Mouse (Mus musculus): ENCODE measurements around the gene Astn2. TPM values are rescaled to one million over a fixed set of nuclear protein-coding genes. Genes with fewer than 3 reads are reported as not detected.

Gene Astn2
- total and polyA plus RNA-seq, 3 experiments: 0.50 to 0.90 (median 0.78) TPM

- intact Hi-C loops (cut with DNase I): no loop called here
These were observed 278.2 kb downstream of the Astn2 start for GRCm38 (mm10) chr4:66126181-66126580.

DNA sequence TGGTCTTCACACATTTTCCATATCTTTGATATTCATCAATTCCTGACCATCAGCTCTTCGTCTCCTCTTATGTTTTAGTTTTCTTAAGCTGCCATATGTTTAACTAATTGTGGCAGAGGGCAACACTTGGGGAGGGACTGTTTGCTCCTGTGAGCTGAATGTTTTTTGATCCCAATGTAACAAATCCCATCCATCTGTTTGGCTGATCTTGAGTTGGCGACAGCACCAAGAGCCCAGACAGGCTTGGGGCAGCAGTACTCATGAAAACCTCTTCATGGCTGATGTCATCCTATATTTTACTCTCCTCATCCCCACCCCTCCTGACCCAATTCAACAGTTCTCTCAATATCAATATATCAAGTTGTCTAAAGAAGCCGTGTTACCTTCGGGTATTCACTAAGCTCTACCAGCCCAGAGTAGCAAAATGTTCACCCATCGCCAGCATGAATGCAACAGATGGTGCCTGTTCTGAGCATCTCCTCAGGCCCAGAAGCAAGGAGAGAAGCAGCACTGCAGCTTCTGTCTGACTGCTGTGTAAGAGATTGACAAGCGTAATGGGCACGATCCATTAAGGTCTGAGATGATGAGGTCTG lies 281.5 kb downstream of the Astn2 start:
- no peak for DNase-seq
- Histone ChIP-seq H3K79me2 (replicated peaks; ENCODE audit: control insufficient read depth, insufficient read depth, low read length) (no peaks in the 10 kb centered on the region), H3K27me3 (ENCODE audit: control insufficient read depth, insufficient read depth, low read length) (no peaks in the 10 kb centered on the region), H3K4me1 (ENCODE audit: control insufficient read depth, insufficient read depth, low read length) (no peaks in the 10 kb centered on the region), H3K36me3 (ENCODE audit: control insufficient read depth, insufficient read depth, low read length) (no peaks in the 10 kb centered on the region), H3K27ac (no peak overlapping the region), H3K4me3 (no peak overlapping the region), H3K9ac (ENCODE audit: low read depth, low read length) (no peak overlapping the region)
- WGBS: 90% methylated on average over 7 of the region's 7 CpGs
- intact Hi-C loops (cut with DNase I): no loop called here
- no peak for TF ChIP-seq POLR2A (IDR thresholded peaks at IDR 0.05; ENCODE audit: insufficient read depth, low read depth, low read length)
- no peak for TF ChIP-seq CTCF (IDR thresholded peaks at IDR 0.05)
- TF ChIP-seq EP300 (IDR thresholded peaks at IDR 0.05; ENCODE audit: insufficient read depth, low read depth, low read length): no peak

More at GRCm38 (mm10) chr4:66126181-66126580, 278.2 kb downstream of the Astn2 start:
- Histone ChIP-seq H3K27ac (no peak overlapping the region), H3K79me2 (replicated peaks; ENCODE audit: control insufficient read depth, insufficient read depth, low read length) (no peaks in the 10 kb centered on the region), H3K27me3 (ENCODE audit: control insufficient read depth, insufficient read depth, low read length) (no peaks in the 10 kb centered on the region), H3K36me3 (ENCODE audit: control insufficient read depth, insufficient read depth, low read length) (no peaks in the 10 kb centered on the region), H3K4me1 (ENCODE audit: control insufficient read depth, insufficient read depth, low read length) (no peaks in the 10 kb centered on the region), H3K4me3 (no peak overlapping the region), H3K9ac (ENCODE audit: low read depth, low read length) (no peak overlapping the region)
- TF ChIP-seq CTCF (IDR thresholded peaks at IDR 0.05): no peak
- TF ChIP-seq POLR2A (IDR thresholded peaks at IDR 0.05; ENCODE audit: insufficient read depth, low read depth, low read length): no peak
- TF ChIP-seq EP300 (IDR thresholded peaks at IDR 0.05; ENCODE audit: insufficient read depth, low read depth, low read length): no peak
- DNase-seq: no peak
- WGBS: 86% methylated on average over 3 of the region's 3 CpGs

GRCm38 (mm10) chr4:66114243-66114642 lies 290.2 kb downstream of the Astn2 start:
- Histone ChIP-seq H3K36me3 (ENCODE audit: control insufficient read depth, insufficient read depth, low read length) (no peaks in the 10 kb centered on the region), H3K4me1 (ENCODE audit: control insufficient read depth, insufficient read depth, low read length) (no peaks in the 10 kb centered on the region), H3K79me2 (replicated peaks; ENCODE audit: control insufficient read depth, insufficient read depth, low read length) (no peaks in the 10 kb centered on the region), H3K27ac (no peak overlapping the region), H3K4me3 (no peak overlapping the region), H3K9ac (ENCODE audit: low read depth, low read length) (no peak overlapping the region), H3K27me3 (ENCODE audit: control insufficient read depth, insufficient read depth, low read length) (no peaks in the 10 kb centered on the region)
- WGBS: 75% methylated on average over 2 of the region's 2 CpGs
- intact Hi-C loops (cut with DNase I): no loop called here
- TF ChIP-seq CTCF (IDR thresholded peaks at IDR 0.05) (no peak), EP300 (IDR thresholded peaks at IDR 0.05; ENCODE audit: insufficient read depth, low read depth, low read length) (no peak), POLR2A (IDR thresholded peaks at IDR 0.05; ENCODE audit: insufficient read depth, low read depth, low read length) (no peak)
- no peak for DNase-seq

DNA sequence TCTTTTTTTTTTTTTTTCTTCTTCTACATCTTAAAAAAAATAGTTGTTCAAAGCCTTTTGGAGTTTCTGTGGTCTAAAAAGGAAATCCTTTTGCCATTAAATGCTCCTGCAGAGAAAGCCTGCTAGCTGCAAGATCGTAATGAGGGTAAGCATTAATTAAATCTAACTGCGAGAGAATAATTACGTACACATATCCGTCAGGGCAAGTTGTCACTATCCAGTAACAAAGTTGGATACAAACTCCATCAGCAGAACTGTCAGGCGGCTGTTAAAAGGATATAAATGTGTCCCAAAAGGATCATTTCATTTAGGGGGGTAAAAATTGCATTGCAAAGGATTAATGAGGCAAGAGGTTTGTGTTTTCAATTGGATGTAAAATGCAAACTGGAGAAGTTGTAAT lies 302.4 kb downstream of the Astn2 start:
- H3K79me2 ChIP-seq (replicated peaks; ENCODE audit: control insufficient read depth, insufficient read depth, low read length): no peaks in the 10 kb centered on the region
- no peak for DNase-seq
- TF ChIP-seq EP300 (IDR thresholded peaks at IDR 0.05; ENCODE audit: insufficient read depth, low read depth, low read length) (no peak), POLR2A (IDR thresholded peaks at IDR 0.05; ENCODE audit: insufficient read depth, low read depth, low read length) (no peak), CTCF (IDR thresholded peaks at IDR 0.05) (no peak)
- no peak overlapping the region for H3K9ac ChIP-seq (ENCODE audit: low read depth, low read length)
- intact Hi-C loops (cut with DNase I): no loop called here
- H3K4me3 ChIP-seq: no peak overlapping the region
- H3K4me1 ChIP-seq (ENCODE audit: control insufficient read depth, insufficient read depth, low read length): no peaks in the 10 kb centered on the region
- H3K27ac ChIP-seq: no peak overlapping the region
- no peaks in the 10 kb centered on the region for H3K36me3 ChIP-seq (ENCODE audit: control insufficient read depth, insufficient read depth, low read length)
- no peaks in the 10 kb centered on the region for H3K27me3 ChIP-seq (ENCODE audit: control insufficient read depth, insufficient read depth, low read length)
- 79% methylated on average over 5 of the region's 5 CpGs for WGBS

DNA sequence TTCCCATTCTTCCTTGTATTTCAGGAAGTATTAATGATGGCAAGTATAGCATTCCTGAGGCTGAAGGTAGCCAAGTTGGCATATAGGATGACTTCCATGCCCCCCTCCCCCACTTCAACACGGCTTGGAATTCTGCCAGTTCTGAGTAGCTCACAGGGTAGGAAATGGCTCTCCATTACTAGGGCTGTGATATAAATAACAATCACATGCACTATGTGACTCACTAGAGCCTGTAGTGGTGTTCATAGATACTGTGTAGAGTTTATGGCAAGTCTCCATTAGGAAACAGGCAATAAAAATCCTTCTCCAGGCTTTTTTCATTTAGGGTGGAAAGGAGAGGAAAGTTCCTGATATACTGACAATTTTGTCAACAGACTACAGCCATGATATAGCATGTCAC lies 306.8 kb downstream of the Astn2 start:
- TF ChIP-seq EP300 (IDR thresholded peaks at IDR 0.05; ENCODE audit: insufficient read depth, low read depth, low read length): no peak
- no peak for TF ChIP-seq CTCF (IDR thresholded peaks at IDR 0.05)
- no peak for TF ChIP-seq POLR2A (IDR thresholded peaks at IDR 0.05; ENCODE audit: insufficient read depth, low read depth, low read length)
- Histone ChIP-seq H3K36me3 (ENCODE audit: control insufficient read depth, insufficient read depth, low read length) (no peaks in the 10 kb centered on the region), H3K9ac (ENCODE audit: low read depth, low read length) (no peak overlapping the region), H3K79me2 (replicated peaks; ENCODE audit: control insufficient read depth, insufficient read depth, low read length) (no peaks in the 10 kb centered on the region), H3K4me3 (no peak overlapping the region), H3K27ac (no peak overlapping the region), H3K4me1 (ENCODE audit: control insufficient read depth, insufficient read depth, low read length) (no peaks in the 10 kb centered on the region), H3K27me3 (ENCODE audit: control insufficient read depth, insufficient read depth, low read length) (no peaks in the 10 kb centered on the region)
- intact Hi-C loops (cut with DNase I): no loop called here
- DNase-seq: no peak
- WGBS: 50% methylated on average over 1 of the region's 1 CpGs

GRCm38 (mm10) chr4:66096104-66096503 lies 308.3 kb downstream of the Astn2 start:
- Histone ChIP-seq H3K36me3 (ENCODE audit: control insufficient read depth, insufficient read depth, low read length) (no peaks in the 10 kb centered on the region), H3K27me3 (ENCODE audit: control insufficient read depth, insufficient read depth, low read length) (no peaks in the 10 kb centered on the region), H3K79me2 (replicated peaks; ENCODE audit: control insufficient read depth, insufficient read depth, low read length) (no peaks in the 10 kb centered on the region), H3K9ac (ENCODE audit: low read depth, low read length) (no peak overlapping the region), H3K27ac (no peak overlapping the region), H3K4me1 (ENCODE audit: control insufficient read depth, insufficient read depth, low read length) (no peaks in the 10 kb centered on the region), H3K4me3 (no peak overlapping the region)
- DNase-seq: no peak
- TF ChIP-seq EP300 (IDR thresholded peaks at IDR 0.05; ENCODE audit: insufficient read depth, low read depth, low read length) (no peak), CTCF (IDR thresholded peaks at IDR 0.05) (no peak), POLR2A (IDR thresholded peaks at IDR 0.05; ENCODE audit: insufficient read depth, low read depth, low read length) (no peak)
- WGBS: 72% methylated on average over 2 of the region's 2 CpGs
- intact Hi-C loops (cut with DNase I): no loop called here

Data from heart, adult 2 months (tissue).